Mouse (Mus musculus) kidney, adult 2 months (tissue): ENCODE data around the gene Kirrel3. TPM values are rescaled to one million over a fixed set of nuclear protein-coding genes. Genes with fewer than 3 reads are reported as not detected.

ENCODE experiments used
- DNase-seq: peaks from one replicate; pipeline ENCODE4 v3.0.0; 2021
- H3K27ac ChIP-seq: fragments of 200-500 bp; 2 replicates; pipeline ENCODE4 v1.5.1; 2012; ENCODE audit warnings: low read depth, low read length, control low read depth, inconsistent platforms; ENCODE audit not compliant: insufficient read depth
- H3K27me3 ChIP-seq: fragments of 200-500 bp; replicated peaks from 2 replicates; pipeline ENCODE4 v1.6.1; 2012; ENCODE audit warnings: mild to moderate bottlenecking, moderate library complexity, low read length, inconsistent platforms; ENCODE audit not compliant: control insufficient read depth, insufficient read depth
- H3K36me3 ChIP-seq: fragments of 200-500 bp; 2 replicates; pipeline ENCODE4 v1.6.1; 2012; ENCODE audit warnings: mild to moderate bottlenecking, moderate library complexity, low read length, inconsistent platforms; ENCODE audit not compliant: control insufficient read depth, insufficient read depth
- H3K4me1 ChIP-seq: fragments of 200-500 bp; 2 replicates; pipeline ENCODE4 v1.6.1; 2011; ENCODE audit warnings: low read length; ENCODE audit not compliant: control insufficient read depth, insufficient read depth
- H3K4me3 ChIP-seq: fragments of 200-500 bp; 2 replicates; pipeline ENCODE4 v1.5.1; 2011; ENCODE audit warnings: mild to moderate bottlenecking, low read depth, low read length, control low read depth; ENCODE audit not compliant: insufficient read depth
- CTCF ChIP-seq: fragments of 200-500 bp; conservative IDR thresholded peaks from 2 replicates; pipeline ENCODE4 v1.5.1; 2011; ENCODE audit warnings: low read depth, mild to moderate bottlenecking, control low read depth, low read length, moderate library complexity, mixed read lengths; ENCODE audit not compliant: insufficient read depth, insufficient read length
- POLR2A ChIP-seq: fragments of 200-500 bp; IDR thresholded peaks from one replicate; pipeline ENCODE4 v1.6.1; 2011; ENCODE audit warnings: low read depth, low read length, control low read depth
- WGBS: fragments of 180-500 bp; shearing (Covaris S2); methylation state at CpG from one replicate; pipeline ENCODE4 v1.1.7; 2018; 5-methylcytosine and 5-hydroxymethylcytosine counted together
- polyA plus RNA-seq: library from polyadenylated mRNA; depleted of rRNA; stranded (reverse); fragments of >200 nt; gene quantifications from 2 replicates; pipeline ENCODE4 v1.2.3, GENCODE M21; 2012

The Kirrel3 gene
- polyA plus RNA-seq, 1 experiment = 0.47 TPM

- no peaks in the 10 kb centered on the region for H3K36me3 ChIP-seq
- H3K4me3 ChIP-seq = no peak overlapping the region
- no peaks in the 10 kb centered on the region for H3K27me3 ChIP-seq
- H3K4me1 ChIP-seq = no peaks in the 10 kb centered on the region
- TF ChIP-seq CTCF (no peak), POLR2A (no peak)
- no peak for DNase-seq
- WGBS = 55% methylated on average over 3 of the region's 3 CpGs
- H3K27ac ChIP-seq = no peak overlapping the region
Measured at GRCm38 (mm10) chr9:34592073-34592610, 106.4 kb downstream of the Kirrel3 start.

DNA sequence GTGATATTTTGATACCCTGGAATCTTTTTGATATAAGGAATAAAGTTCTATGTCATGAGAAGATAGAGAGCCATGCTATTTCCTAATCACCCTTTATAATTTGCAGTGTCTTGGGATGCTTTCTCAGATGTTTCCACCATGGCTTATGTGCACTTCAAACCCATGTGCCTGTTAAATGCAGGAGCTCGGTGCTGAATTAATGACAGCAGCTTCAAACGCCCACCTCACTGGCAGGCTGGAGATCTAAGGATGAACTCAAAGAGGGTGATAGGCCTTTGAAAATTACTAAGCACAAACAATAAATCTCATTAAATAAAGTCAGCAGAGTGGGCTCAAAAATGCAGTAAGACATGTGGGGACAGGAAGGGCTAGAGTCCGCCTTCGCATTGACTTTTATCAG is 108.2 kb downstream of the Kirrel3 start:
- no peak for TF ChIP-seq POLR2A
- TF ChIP-seq CTCF = no peak
- no peak for DNase-seq
- WGBS = 65% methylated on average over 4 of the region's 4 CpGs

DNA sequence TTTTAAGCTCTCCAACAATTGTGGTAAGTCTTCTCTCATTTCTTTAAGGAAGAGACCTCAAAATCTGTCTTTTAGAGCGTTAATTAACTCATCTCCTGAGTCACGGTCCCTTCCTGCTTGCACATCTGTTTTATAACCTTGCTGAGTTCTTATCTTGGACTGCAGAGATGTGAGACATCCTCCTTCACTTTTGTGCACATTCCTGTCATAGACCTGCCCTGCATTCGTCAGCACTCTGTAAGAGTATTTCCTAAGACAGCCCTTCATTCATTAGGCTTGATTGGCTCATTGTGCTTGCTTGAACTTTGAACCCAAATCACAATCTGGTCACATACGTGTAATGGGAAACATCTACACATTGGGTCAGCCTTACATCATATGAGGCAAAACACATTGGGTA is 114.6 kb downstream of the Kirrel3 start:
- Histone ChIP-seq H3K27ac (no peak overlapping the region), H3K4me3 (no peak overlapping the region), H3K4me1 (no peaks in the 10 kb centered on the region), H3K36me3 (no peaks in the 10 kb centered on the region), H3K27me3 (no peaks in the 10 kb centered on the region)
- no peak for DNase-seq
- TF ChIP-seq CTCF (no peak), POLR2A (no peak)
- 68% methylated on average over 4 of the region's 4 CpGs for WGBS

More for the DNA sequence above, 108.2 kb downstream of the Kirrel3 start:
- no peaks in the 10 kb centered on the region for H3K27me3 ChIP-seq
- no peak overlapping the region for H3K27ac ChIP-seq
- no peaks in the 10 kb centered on the region for H3K36me3 ChIP-seq
- H3K4me1 ChIP-seq = no peaks in the 10 kb centered on the region
- no peak overlapping the region for H3K4me3 ChIP-seq

- DNase-seq = no peak
- Histone ChIP-seq H3K4me1 (no peaks in the 10 kb centered on the region), H3K4me3 (no peak overlapping the region), H3K36me3 (no peaks in the 10 kb centered on the region), H3K27me3 (no peaks in the 10 kb centered on the region), H3K27ac (no peak overlapping the region)
- TF ChIP-seq POLR2A (no peak), CTCF (no peak)
- WGBS = 85% methylated on average over 7 of the region's 7 CpGs
Measured at GRCm38 (mm10) chr9:34603750-34604149, 118.1 kb downstream of the Kirrel3 start.

DNA sequence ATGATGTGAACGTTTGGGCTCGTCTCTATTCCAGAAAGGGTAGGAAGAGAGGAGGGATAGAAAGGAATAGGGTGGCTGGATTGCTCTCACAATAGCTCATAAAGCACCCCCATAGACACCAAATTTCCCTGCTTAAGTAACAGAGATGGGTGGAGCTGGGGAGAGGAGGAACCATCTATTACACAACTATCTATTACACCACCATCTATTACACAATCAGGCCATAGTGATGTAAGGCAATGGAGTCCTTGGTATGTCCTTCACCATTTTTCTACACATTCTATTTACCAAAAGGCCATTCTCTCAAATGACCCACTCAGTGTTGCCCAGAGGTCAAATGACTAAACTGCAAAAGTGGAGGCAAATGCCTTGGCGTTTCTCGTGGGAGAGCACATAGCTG is 119.2 kb downstream of the Kirrel3 start:
- Histone ChIP-seq H3K4me1 (no peaks in the 10 kb centered on the region), H3K36me3 (no peaks in the 10 kb centered on the region), H3K27ac (no peak overlapping the region), H3K4me3 (no peak overlapping the region), H3K27me3 (no peaks in the 10 kb centered on the region)
- WGBS = 74% methylated on average over 4 of the region's 4 CpGs
- DNase-seq = no peak
- TF ChIP-seq POLR2A (no peak), CTCF (no peak)

DNA sequence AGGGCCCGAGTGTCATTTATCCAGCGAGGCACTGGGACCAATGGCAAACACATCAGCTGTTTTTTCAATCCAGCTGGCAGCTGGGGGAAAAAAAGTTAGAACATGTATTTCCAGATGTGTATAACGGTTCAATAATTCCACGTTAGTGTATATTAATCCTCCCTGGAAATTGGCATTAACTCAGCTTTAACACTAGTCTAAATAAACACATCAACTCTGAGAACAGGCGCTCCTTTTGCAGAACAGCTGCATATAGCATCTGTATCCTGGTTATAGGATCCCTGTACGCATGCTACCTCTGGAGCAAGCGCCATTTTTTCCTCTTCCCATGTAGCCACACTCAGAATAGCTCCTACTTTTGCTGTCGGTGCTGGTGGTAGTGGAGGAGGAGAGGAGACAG is 119.8 kb downstream of the Kirrel3 start:
- Histone ChIP-seq H3K36me3 (no peaks in the 10 kb centered on the region), H3K27ac (no peak overlapping the region), H3K4me3 (no peak overlapping the region), H3K27me3 (no peaks in the 10 kb centered on the region), H3K4me1 (no peaks in the 10 kb centered on the region)
- WGBS = 73% methylated on average over 8 of the region's 8 CpGs
- no peak for DNase-seq
- no peak for TF ChIP-seq CTCF
- no peak for TF ChIP-seq POLR2A

- no peaks in the 10 kb centered on the region for H3K4me1 ChIP-seq
- no peaks in the 10 kb centered on the region for H3K36me3 ChIP-seq
- WGBS = 90% methylated on average over 2 of the region's 2 CpGs
- no peaks in the 10 kb centered on the region for H3K27me3 ChIP-seq
- DNase-seq = no peak
- no peak overlapping the region for H3K4me3 ChIP-seq
- no peak for TF ChIP-seq CTCF
- TF ChIP-seq POLR2A = no peak
- no peak overlapping the region for H3K27ac ChIP-seq
Measured at GRCm38 (mm10) chr9:34607976-34608375, 122.3 kb downstream of the Kirrel3 start.
